Mouse (Mus musculus): ENCODE data around the gene Zbtb12. TPM values are rescaled to one million over a fixed set of nuclear protein-coding genes. Genes with fewer than 3 reads are reported as not detected.

The Zbtb12 gene
- polyA plus RNA-seq, 1 experiment from 2014 or later = 2.8 TPM

DNA sequence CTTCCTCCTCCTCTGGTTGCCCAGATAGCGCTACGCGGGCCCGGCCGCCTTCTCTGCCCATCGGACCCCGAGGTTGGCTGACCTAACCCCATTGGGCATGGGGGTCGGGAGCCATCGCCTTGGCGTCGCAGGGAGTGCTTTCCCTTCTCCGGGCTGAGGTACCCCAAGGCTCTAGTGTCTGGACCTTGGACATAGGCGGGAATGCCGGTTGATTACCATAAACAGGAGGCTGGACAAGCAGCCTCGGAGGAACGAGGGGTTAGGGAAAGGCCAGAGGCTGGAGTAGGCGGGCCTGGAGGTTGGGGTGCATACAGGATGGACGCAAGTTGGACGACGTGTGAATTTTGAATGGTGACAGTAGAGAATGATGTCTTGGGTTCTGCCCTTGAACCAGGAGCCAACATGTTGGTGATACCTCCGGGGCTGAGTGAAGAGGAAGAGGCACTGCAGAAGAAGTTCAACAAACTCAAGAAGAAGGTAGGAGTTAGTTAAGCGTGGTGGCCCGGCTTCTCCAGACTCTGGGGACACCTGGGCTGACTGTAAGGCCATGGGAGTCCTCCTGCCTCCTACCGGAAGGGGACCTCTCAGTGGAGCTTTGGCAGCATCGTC is 28.7 kb upstream of the Zbtb12 start:
- Histone ChIP-seq H3K4me1 (replicated peaks) (peaks cover 17% of the 10 kb centered on the region), H3K27me3 (replicated peaks) (no peaks in the 10 kb centered on the region), H3K27ac (peak overlapping the region; percentile 73; the same call in 1 of the 2 replicates), H3K9ac (peak overlapping the region; percentile 73), H3K9me3 (no peaks in the 10 kb centered on the region), H3K4me3 (replicated peaks) (peak overlapping the region; percentile 72), H3K36me3 (peaks cover 42% of the 10 kb centered on the region), H3K4me2 (replicated peaks) (peak overlapping the region; percentile 76)
- ATAC-seq = peak; percentile 78
- 1% methylated on average over 25 of the region's 25 CpGs for WGBS

DNA sequence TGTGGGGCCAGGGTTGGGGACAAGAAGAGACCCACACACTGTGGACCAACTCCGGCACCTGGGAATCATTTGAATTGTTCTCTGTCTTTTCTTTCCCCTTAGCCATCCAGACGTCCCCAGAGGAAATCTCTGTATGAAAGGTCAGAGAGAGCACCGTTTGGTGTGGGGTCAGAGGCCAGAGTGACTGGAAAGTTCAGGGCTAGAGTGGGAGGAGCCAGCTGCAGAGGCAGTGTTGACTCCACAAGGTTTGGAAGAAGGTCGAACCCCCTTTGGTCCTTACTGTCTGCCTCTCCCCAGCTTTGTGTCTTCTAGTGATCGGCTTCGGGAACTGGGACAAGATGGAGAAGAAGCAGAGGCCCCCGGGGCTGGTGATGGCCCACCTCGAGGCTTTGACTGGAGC is 25.8 kb upstream of the Zbtb12 start:
- H3K4me2 ChIP-seq (replicated peaks) = no peak overlapping the region
- peaks cover 33% of the 10 kb centered on the region for H3K36me3 ChIP-seq
- H3K9ac ChIP-seq = peak overlapping the region; percentile 8; the same call in 1 of the 2 replicates
- H3K9me3 ChIP-seq = no peaks in the 10 kb centered on the region
- no peak overlapping the region for H3K4me3 ChIP-seq (replicated peaks)
- H3K27ac ChIP-seq = no peak overlapping the region
- 69% methylated on average over 8 of the region's 8 CpGs for WGBS
- no peaks in the 10 kb centered on the region for H3K27me3 ChIP-seq (replicated peaks)
- ATAC-seq = no peak
- H3K4me1 ChIP-seq (replicated peaks) = peaks cover 17% of the 10 kb centered on the region

- H3K4me1 ChIP-seq (replicated peaks) = peaks cover 11% of the 10 kb centered on the region
- no peak overlapping the region for H3K4me3 ChIP-seq (replicated peaks)
- no peak overlapping the region for H3K9ac ChIP-seq
- H3K36me3 ChIP-seq = peaks cover 33% of the 10 kb centered on the region
- WGBS = 72% methylated on average over 3 of the region's 3 CpGs
- H3K9me3 ChIP-seq = no peaks in the 10 kb centered on the region
- no peak overlapping the region for H3K4me2 ChIP-seq (replicated peaks)
- H3K27me3 ChIP-seq (replicated peaks) = no peaks in the 10 kb centered on the region
- ATAC-seq = no peak
- H3K27ac ChIP-seq = no peak overlapping the region
These were observed 24.5 kb upstream of the Zbtb12 start for GRCm38 (mm10) chr17:34854761-34855160.

DNA sequence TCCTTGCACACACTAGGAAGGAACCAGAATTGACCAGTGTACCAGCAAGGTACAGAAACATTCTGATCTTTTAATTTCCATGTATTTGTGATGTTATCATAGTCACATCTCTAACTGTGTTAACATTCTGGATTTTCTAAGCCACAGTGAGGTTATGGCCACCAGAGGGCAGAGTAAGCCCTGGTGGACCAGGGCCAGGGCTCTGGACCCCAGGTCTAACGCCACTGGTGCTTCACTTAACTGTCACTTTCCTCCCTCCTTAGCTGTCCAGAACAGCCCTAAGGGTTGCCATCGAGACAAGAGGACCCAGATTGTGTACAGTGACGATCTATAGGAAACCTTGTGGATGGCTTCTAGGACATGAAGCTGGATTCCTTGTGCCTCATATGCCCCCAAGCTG is 23.5 kb upstream of the Zbtb12 start:
- Histone ChIP-seq H3K4me1 (replicated peaks) (peaks cover 9% of the 10 kb centered on the region), H3K27me3 (replicated peaks) (no peaks in the 10 kb centered on the region), H3K4me3 (replicated peaks) (no peak overlapping the region), H3K27ac (no peak overlapping the region), H3K9me3 (no peaks in the 10 kb centered on the region), H3K36me3 (peaks cover 33% of the 10 kb centered on the region), H3K9ac (no peak overlapping the region; the same call in 1 of the 2 replicates), H3K4me2 (replicated peaks) (no peak overlapping the region)
- peak; percentile 32; the same call in 1 of the 2 replicates for ATAC-seq
- WGBS = 30% methylated on average over 3 of the region's 3 CpGs

DNA sequence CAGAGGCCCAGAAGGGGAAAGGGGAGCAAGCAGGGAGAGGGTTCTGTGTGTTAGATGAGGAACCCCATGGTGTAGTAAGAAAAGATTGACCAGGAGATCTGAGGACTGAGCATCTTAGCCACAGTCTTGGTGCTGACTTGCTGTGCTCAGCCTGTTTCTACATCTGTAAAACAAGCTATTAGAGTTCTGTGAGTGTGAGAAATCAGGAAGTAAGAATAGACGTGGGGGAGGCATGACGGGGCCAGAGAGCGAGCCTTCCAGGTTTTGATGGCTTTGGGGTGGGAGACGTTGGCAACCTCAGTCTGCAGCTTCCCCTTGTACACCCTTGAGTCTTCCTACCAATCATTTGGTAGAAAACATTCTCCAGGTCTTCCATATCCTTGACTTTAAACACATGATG is 20.6 kb upstream of the Zbtb12 start:
- WGBS = 75% methylated on average over 4 of the region's 4 CpGs
- no peak for ATAC-seq
- Histone ChIP-seq H3K36me3 (peaks cover 22% of the 10 kb centered on the region), H3K4me1 (replicated peaks) (no peaks in the 10 kb centered on the region; the same call in 1 of the 2 replicates), H3K27me3 (replicated peaks) (no peaks in the 10 kb centered on the region), H3K9ac (no peak overlapping the region), H3K4me3 (replicated peaks) (no peak overlapping the region), H3K9me3 (no peaks in the 10 kb centered on the region), H3K4me2 (replicated peaks) (no peak overlapping the region), H3K27ac (no peak overlapping the region)

GRCm38 (mm10) chr17:34860514-34860913 is 18.8 kb upstream of the Zbtb12 start:
- Histone ChIP-seq H3K4me1 (replicated peaks) (no peaks in the 10 kb centered on the region; the same call in 1 of the 2 replicates), H3K27ac (no peak overlapping the region), H3K4me3 (replicated peaks) (no peak overlapping the region), H3K4me2 (replicated peaks) (peak overlapping the region; percentile 53), H3K27me3 (replicated peaks) (no peaks in the 10 kb centered on the region), H3K9ac (no peak overlapping the region), H3K36me3 (peaks cover 10% of the 10 kb centered on the region), H3K9me3 (no peaks in the 10 kb centered on the region)
- no peak for ATAC-seq
- WGBS = 76% methylated on average over 9 of the region's 9 CpGs

- ATAC-seq = peak; percentile 79
- no peaks in the 10 kb centered on the region for H3K9me3 ChIP-seq
- H3K27ac ChIP-seq = peak overlapping the region; percentile 79
- WGBS = 53% methylated on average over 13 of the region's 13 CpGs
- H3K4me1 ChIP-seq (replicated peaks) = no peaks in the 10 kb centered on the region; the same call in 1 of the 2 replicates
- H3K4me2 ChIP-seq (replicated peaks) = peak overlapping the region; percentile 53
- H3K36me3 ChIP-seq = peaks cover under 1% of the 10 kb centered on the region; the same call in 1 of the 2 replicates
- H3K9ac ChIP-seq = peak overlapping the region; percentile 24; the same call in 1 of the 2 replicates
- H3K4me3 ChIP-seq (replicated peaks) = peak overlapping the region; percentile 23
- H3K27me3 ChIP-seq (replicated peaks) = no peaks in the 10 kb centered on the region
These were observed 17.4 kb upstream of the Zbtb12 start for GRCm38 (mm10) chr17:34861704-34862415.

GRCm38 (mm10) chr17:34862416-34863081 is 16.7 kb upstream of the Zbtb12 start, which contains the start of gene Cfb:
Gene Cfb, minus strand, starts transcription at chr17:34862518.
- Histone ChIP-seq H3K36me3 (no peaks in the 10 kb centered on the region), H3K4me1 (replicated peaks) (no peaks in the 10 kb centered on the region; the same call in 1 of the 2 replicates), H3K27me3 (replicated peaks) (no peaks in the 10 kb centered on the region), H3K27ac (peak within 1 kb of the TSS; percentile 79), H3K4me3 (replicated peaks) (peak within 1 kb of the TSS; percentile 23), H3K9ac (peak within 1 kb of the TSS; percentile 24; the same call in 1 of the 2 replicates), H3K4me2 (replicated peaks) (peak within 1 kb of the TSS; percentile 53), H3K9me3 (no peaks in the 10 kb centered on the region)
- WGBS = 34% methylated on average over 8 of the region's 8 CpGs
- ATAC-seq = peak; percentile 80

DNA sequence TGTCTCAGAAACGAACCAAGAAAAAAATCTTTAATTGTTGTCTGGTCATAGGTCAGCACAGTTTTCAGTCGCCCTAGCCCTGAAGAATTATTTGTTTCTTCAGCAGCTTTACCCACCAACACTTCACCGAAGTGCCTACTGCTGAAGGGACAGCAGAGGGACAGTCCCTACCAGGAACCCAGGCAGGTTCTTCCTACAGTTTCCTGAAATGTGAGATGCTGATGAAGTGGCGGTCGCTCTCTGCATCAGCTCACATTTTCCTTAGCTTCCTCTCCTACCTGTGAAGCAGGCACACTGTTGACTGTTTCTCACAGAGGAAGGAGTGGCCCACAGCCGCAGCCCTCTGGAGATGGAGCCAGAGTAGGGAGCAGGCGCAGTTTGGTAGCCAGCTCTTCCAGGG is 13.3 kb upstream of the Zbtb12 start:
- Histone ChIP-seq H3K9ac (no peak overlapping the region), H3K4me3 (replicated peaks) (no peak overlapping the region), H3K27me3 (replicated peaks) (no peaks in the 10 kb centered on the region), H3K4me2 (replicated peaks) (no peak overlapping the region), H3K36me3 (no peaks in the 10 kb centered on the region), H3K27ac (no peak overlapping the region), H3K9me3 (no peaks in the 10 kb centered on the region), H3K4me1 (replicated peaks) (no peaks in the 10 kb centered on the region; the same call in 1 of the 2 replicates)
- ATAC-seq = no peak
- 48% methylated on average over 7 of the region's 7 CpGs for WGBS

DNA sequence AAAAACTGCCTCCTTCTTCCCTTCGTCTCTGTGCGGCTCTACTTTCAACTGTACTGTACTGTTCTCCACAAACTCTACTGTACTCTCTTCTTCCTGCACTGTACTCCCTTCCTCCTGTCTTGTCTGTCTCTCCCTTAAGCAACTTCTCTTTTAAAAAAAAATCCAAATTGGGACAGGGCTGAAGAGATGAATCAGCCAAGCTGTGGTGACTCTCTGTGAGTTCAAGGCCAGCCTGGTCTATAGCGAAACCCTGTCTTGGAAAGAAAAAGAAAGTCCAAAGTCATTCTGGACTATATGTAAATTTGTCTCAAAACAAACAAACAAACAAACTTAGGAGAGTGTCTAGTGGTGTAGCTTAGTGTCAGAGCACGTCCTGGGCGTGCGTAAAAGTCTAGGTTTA is 5.0 kb upstream of the Zbtb12 start:
- 80% methylated on average over 6 of the region's 6 CpGs for WGBS
- Histone ChIP-seq H3K9me3 (no peaks in the 10 kb centered on the region), H3K9ac (no peak overlapping the region), H3K4me2 (replicated peaks) (no peak overlapping the region), H3K4me3 (replicated peaks) (no peak overlapping the region), H3K27ac (no peak overlapping the region), H3K4me1 (replicated peaks) (no peaks in the 10 kb centered on the region), H3K36me3 (no peaks in the 10 kb centered on the region), H3K27me3 (replicated peaks) (no peaks in the 10 kb centered on the region)
- no peak for ATAC-seq

DNA sequence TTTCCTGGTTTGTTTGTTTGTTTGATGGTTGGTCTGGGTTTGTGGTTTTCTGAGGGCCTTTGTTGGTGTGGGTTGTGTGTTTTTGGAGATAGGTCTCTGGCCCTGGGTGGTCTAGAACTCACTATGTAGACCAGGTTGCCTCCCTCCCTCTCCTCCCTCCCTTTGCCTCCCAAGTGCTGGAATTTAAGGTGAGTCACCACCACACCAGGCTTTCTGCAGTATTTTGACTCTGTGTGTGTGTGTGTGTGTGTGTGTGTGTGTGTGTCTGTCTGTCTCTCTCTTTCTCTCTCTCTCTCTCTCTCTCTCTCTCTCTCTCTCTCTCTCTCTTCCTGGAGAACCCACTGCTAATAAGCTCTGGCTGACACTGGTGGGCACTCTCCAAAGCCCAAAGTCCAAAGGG is 1.9 kb downstream of the Zbtb12 start:
- H3K27ac ChIP-seq = peak overlapping the region; percentile 25; the same call in 1 of the 2 replicates
- H3K4me2 ChIP-seq (replicated peaks) = peak overlapping the region; percentile 57
- no peaks in the 10 kb centered on the region for H3K9me3 ChIP-seq
- ATAC-seq = peak; percentile 34; the same call in 1 of the 2 replicates
- H3K9ac ChIP-seq = peak overlapping the region; percentile 6; the same call in 1 of the 2 replicates
- H3K4me3 ChIP-seq (replicated peaks) = no peak overlapping the region
- peaks cover 12% of the 10 kb centered on the region; the same call in 1 of the 2 replicates for H3K4me1 ChIP-seq (replicated peaks)
- H3K27me3 ChIP-seq (replicated peaks) = no peaks in the 10 kb centered on the region
- no peaks in the 10 kb centered on the region for H3K36me3 ChIP-seq

DNA sequence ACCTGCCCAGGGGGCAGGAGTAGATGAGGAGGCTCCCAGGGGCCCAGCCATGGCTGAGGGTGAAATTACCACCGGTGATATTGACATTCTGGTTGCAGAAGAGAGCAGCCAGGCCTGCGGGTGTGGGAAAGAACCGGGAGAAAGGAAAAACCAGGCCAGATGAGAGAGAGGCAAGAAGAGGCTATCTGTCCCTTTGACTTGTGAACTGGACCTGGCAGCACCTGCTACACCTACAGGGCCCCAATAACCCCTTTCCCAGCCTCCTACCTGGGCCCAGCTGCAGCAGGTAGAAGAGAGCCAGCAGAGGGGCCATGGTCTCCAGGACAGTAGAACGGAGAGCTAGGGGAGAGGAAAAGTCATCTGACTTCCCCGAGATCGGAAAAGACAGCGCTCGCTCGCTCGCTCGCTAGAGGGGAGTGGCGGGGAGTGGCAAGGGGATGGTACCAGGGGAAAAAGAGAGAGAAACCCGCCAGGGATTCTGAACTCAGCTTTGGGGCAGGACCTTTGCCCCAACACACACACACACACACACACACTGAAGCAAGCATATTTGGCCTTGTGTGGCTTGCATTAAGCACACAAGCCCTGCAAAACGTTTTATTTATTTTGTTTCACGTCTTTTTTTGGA is 2.5 kb downstream of the Zbtb12 start, which contains the start of gene Gm20547:
Gm20547 (minus strand) TSS at position 360 of the 628 bp plus-strand sequence.
- H3K4me2 ChIP-seq (replicated peaks) = peak within 1 kb of the TSS; percentile 57
- H3K36me3 ChIP-seq = no peaks in the 10 kb centered on the region
- H3K9ac ChIP-seq = peak within 1 kb of the TSS; percentile 6
- peak; percentile 75 for ATAC-seq
- H3K4me3 ChIP-seq (replicated peaks) = peak within 1 kb of the TSS; percentile 19
- 9% methylated on average over 15 of the region's 15 CpGs for WGBS
- peak within 1 kb of the TSS; percentile 25 for H3K27ac ChIP-seq
- H3K27me3 ChIP-seq (replicated peaks) = no peaks in the 10 kb centered on the region
- H3K4me1 ChIP-seq (replicated peaks) = peaks cover 12% of the 10 kb centered on the region; the same call in 1 of the 2 replicates
- H3K9me3 ChIP-seq = no peaks in the 10 kb centered on the region

Measured in intestine, embryonic 15.5 days (tissue).